Mouse (Mus musculus) myocyte (in vitro differentiated cells): ENCODE measurements around the gene Kctd21. TPM values are rescaled to one million over a fixed set of nuclear protein-coding genes. Genes with fewer than 3 reads are reported as not detected.

ENCODE experiments used
- H3K27me3 ChIP-seq: one replicate; pipeline ENCODE4 v1.6.1; 2011; ENCODE audit not compliant: control insufficient read depth, insufficient read depth, insufficient read length
- H3K36me3 ChIP-seq: one replicate; pipeline ENCODE4 v1.6.1; 2011; ENCODE audit not compliant: control insufficient read depth, insufficient read depth
- H3K4me2 ChIP-seq: one replicate; pipeline ENCODE4 v1.6.1; 2011; ENCODE audit warnings: low read depth, control low read depth
- H3K4me3 ChIP-seq: one replicate; pipeline ENCODE4 v1.5.1; 2011; ENCODE audit warnings: mild to moderate bottlenecking, control low read depth, moderate library complexity
- H3K79me2 ChIP-seq: one replicate; pipeline ENCODE4 v1.6.1; 2011; ENCODE audit not compliant: control insufficient read depth, insufficient read depth
- H3ac ChIP-seq: one replicate; pipeline ENCODE4 v1.6.1; 2011; ENCODE audit not compliant: control insufficient read depth, insufficient read length
- CEBPB ChIP-seq: IDR thresholded peaks from 2 replicates; pipeline ENCODE4 v1.6.1; 2011; ENCODE audit warnings: mild to moderate bottlenecking, moderate library complexity; ENCODE audit not compliant: poor library complexity, insufficient read depth, severe bottlenecking
- E2F4 ChIP-seq: IDR thresholded peaks from one replicate; pipeline ENCODE4 v1.6.1; 2011; ENCODE audit warnings: mild to moderate bottlenecking, control low read depth, moderate library complexity; ENCODE audit not compliant: insufficient read depth
- MAX ChIP-seq: IDR thresholded peaks from one replicate; pipeline ENCODE4 v1.6.1; 2011; ENCODE audit warnings: low read depth, mild to moderate bottlenecking, control low read depth
- MYOD1 ChIP-seq, 3 experiments: IDR thresholded peaks; one replicate each; pipeline ENCODE4 v1.6.1; 2011; ENCODE audit warnings: control low read depth in 2 of 3, low read depth in 2 of 3, mild to moderate bottlenecking in 2 of 3, moderate library complexity in 1 of 3; ENCODE audit not compliant: insufficient read length in 2 of 3, control insufficient read depth in 1 of 3
- MYOG ChIP-seq, 3 experiments: IDR thresholded peaks; one replicate each; pipeline ENCODE4 v1.6.1; 2011; ENCODE audit warnings: control low read depth in 2 of 3, low read depth in 2 of 3, mild to moderate bottlenecking in 2 of 3; ENCODE audit not compliant: insufficient read length in 2 of 3, control insufficient read depth in 1 of 3, insufficient read depth in 1 of 3
- POLR2A ChIP-seq: IDR thresholded peaks from one replicate; pipeline ENCODE4 v1.6.1; 2011; ENCODE audit warnings: low read depth, mild to moderate bottlenecking, control low read depth, moderate library complexity; ENCODE audit not compliant: insufficient read length
- POLR2AphosphoS2 ChIP-seq: IDR thresholded peaks from one replicate; pipeline ENCODE4 v1.6.1; 2011; ENCODE audit warnings: low read depth, control low read depth; ENCODE audit not compliant: insufficient read length
- REST ChIP-seq: IDR thresholded peaks from one replicate; pipeline ENCODE4 v1.6.1; 2011; ENCODE audit warnings: mild to moderate bottlenecking, control low read depth, moderate library complexity; ENCODE audit not compliant: insufficient read depth, insufficient read length
- SRF ChIP-seq: IDR thresholded peaks from one replicate; pipeline ENCODE4 v1.6.1; 2011; ENCODE audit warnings: low read depth; ENCODE audit not compliant: control insufficient read depth, insufficient read length
- TCF12 ChIP-seq: IDR thresholded peaks from one replicate; pipeline ENCODE4 v1.6.1; 2011; ENCODE audit warnings: mild to moderate bottlenecking, control low read depth; ENCODE audit not compliant: poor library complexity, insufficient read depth, severe bottlenecking
- TCF3 ChIP-seq: IDR thresholded peaks from one replicate; pipeline ENCODE4 v1.6.1; 2011; ENCODE audit warnings: low read depth, control low read depth; ENCODE audit not compliant: insufficient read length
- USF1 ChIP-seq: IDR thresholded peaks from one replicate; pipeline ENCODE4 v1.6.1; 2011; ENCODE audit warnings: low read depth, mild to moderate bottlenecking, control low read depth, moderate library complexity
- polyA plus RNA-seq: library from polyadenylated mRNA; unstranded; fragments of >200 nt; fragmentation: generic; extraction: Trizol; gene quantifications from one replicate; pipeline ENCODE4 v1.2.1, GENCODE M21; 2012; ENCODE audit warnings: missing spikeins

Kctd21 gene
- polyA plus RNA-seq, 1 experiment = 2.3 TPM

- H3K4me3 ChIP-seq = no peak overlapping the region
- no peaks in the 10 kb centered on the region for H3K79me2 ChIP-seq
- no peak overlapping the region for H3ac ChIP-seq
- no peak overlapping the region for H3K4me2 ChIP-seq
- no peak for TF ChIP-seq POLR2AphosphoS2
- TF ChIP-seq POLR2A = no peak
- no peak for TF ChIP-seq TCF3
- no peak for TF ChIP-seq MAX
- no peak for TF ChIP-seq USF1
- no peak for TF ChIP-seq MYOD1 (IDR thresholded peaks at IDR 0.05; ENCODE audit: control insufficient read depth in 1 of 3, insufficient read length in 2 of 3, low read depth in 2 of 3)
- TF ChIP-seq SRF = no peak
- no peak for TF ChIP-seq CEBPB
- TF ChIP-seq TCF12 = no peak
- no peak for TF ChIP-seq MYOG (IDR thresholded peaks at IDR 0.05; ENCODE audit: control insufficient read depth in 1 of 3, insufficient read depth in 1 of 3, insufficient read length in 2 of 3, low read depth in 2 of 3)
- TF ChIP-seq E2F4 = no peak
- TF ChIP-seq REST = no peak
- no peaks in the 10 kb centered on the region for H3K27me3 ChIP-seq
- H3K36me3 ChIP-seq = peaks cover 13% of the 10 kb centered on the region
These were observed 27.7 kb upstream of the Kctd21 start for GRCm38 (mm10) chr7:97304471-97304870.

- no peaks in the 10 kb centered on the region for H3K27me3 ChIP-seq
- no peak overlapping the region for H3ac ChIP-seq
- H3K79me2 ChIP-seq = no peaks in the 10 kb centered on the region
- no peak overlapping the region for H3K4me3 ChIP-seq
- TF ChIP-seq MYOG (IDR thresholded peaks at IDR 0.05; ENCODE audit: control insufficient read depth in 1 of 3, insufficient read depth in 1 of 3, insufficient read length in 2 of 3, low read depth in 2 of 3) (no peak), TCF3 (no peak), MAX (no peak), SRF (no peak), POLR2A (no peak), MYOD1 (IDR thresholded peaks at IDR 0.05; ENCODE audit: control insufficient read depth in 1 of 3, insufficient read length in 2 of 3, low read depth in 2 of 3) (no peak), CEBPB (no peak), TCF12 (no peak), E2F4 (no peak)
- H3K36me3 ChIP-seq = peaks cover 13% of the 10 kb centered on the region
- no peak overlapping the region for H3K4me2 ChIP-seq
These were observed 26.9 kb upstream of the Kctd21 start for GRCm38 (mm10) chr7:97305206-97305605.

- H3K27me3 ChIP-seq = no peaks in the 10 kb centered on the region
- H3K4me3 ChIP-seq = no peak overlapping the region
- TF ChIP-seq POLR2AphosphoS2 (no peak), REST (no peak), E2F4 (no peak), CEBPB (no peak)
- H3K4me2 ChIP-seq = no peak overlapping the region
- H3K79me2 ChIP-seq = no peaks in the 10 kb centered on the region
- H3K36me3 ChIP-seq = peaks cover 13% of the 10 kb centered on the region
- H3ac ChIP-seq = no peak overlapping the region
These were observed 25.3 kb upstream of the Kctd21 start for GRCm38 (mm10) chr7:97306813-97307212.

GRCm38 (mm10) chr7:97307546-97307945, 24.6 kb upstream of the Kctd21 start:
- peaks cover 13% of the 10 kb centered on the region for H3K36me3 ChIP-seq
- H3K27me3 ChIP-seq = no peaks in the 10 kb centered on the region
- no peaks in the 10 kb centered on the region for H3K79me2 ChIP-seq
- H3ac ChIP-seq = no peak overlapping the region
- TF ChIP-seq MYOD1 (IDR thresholded peaks at IDR 0.05; ENCODE audit: control insufficient read depth in 1 of 3, insufficient read length in 2 of 3, low read depth in 2 of 3) = no peak
- no peak for TF ChIP-seq TCF12
- no peak for TF ChIP-seq CEBPB
- no peak for TF ChIP-seq SRF
- TF ChIP-seq POLR2AphosphoS2 = no peak
- no peak for TF ChIP-seq REST
- no peak for TF ChIP-seq MYOG (IDR thresholded peaks at IDR 0.05; ENCODE audit: control insufficient read depth in 1 of 3, insufficient read depth in 1 of 3, insufficient read length in 2 of 3, low read depth in 2 of 3)
- TF ChIP-seq POLR2A = no peak
- no peak for TF ChIP-seq E2F4
- TF ChIP-seq TCF3 = no peak
- TF ChIP-seq USF1 = no peak
- TF ChIP-seq MAX = no peak
- no peak overlapping the region for H3K4me3 ChIP-seq
- H3K4me2 ChIP-seq = no peak overlapping the region

GRCm38 (mm10) chr7:97309461-97310340, 22.4 kb upstream of the Kctd21 start:
- Histone ChIP-seq H3K4me3 (no peak overlapping the region), H3K36me3 (peaks cover 13% of the 10 kb centered on the region), H3ac (no peak overlapping the region), H3K27me3 (no peaks in the 10 kb centered on the region), H3K79me2 (no peaks in the 10 kb centered on the region), H3K4me2 (no peak overlapping the region)
- TF ChIP-seq E2F4 = no peak
- TF ChIP-seq POLR2A = no peak
- no peak for TF ChIP-seq CEBPB
